Mouse (Mus musculus): Measurements from ENCODE around the gene Rrnad1. TPM values are rescaled to one million over a fixed set of nuclear protein-coding genes. Genes with fewer than 3 reads are reported as not detected.
A peak's percentile ranks its signal among the peaks of the same experiment; 100 is the strongest.

The Rrnad1 gene
- polyA plus RNA-seq, 2 experiments = 3.5 to 9.2 TPM

GRCm38 (mm10) chr3:87942471-87942870, 12.0 kb upstream of the Rrnad1 start:
- no peaks in the 10 kb centered on the region for H3K4me1 ChIP-seq (replicated peaks; ENCODE audit: control insufficient read depth in 2 of 2, insufficient read depth in 2 of 2, low read length in 1 of 2)
- no peak overlapping the region for H3K4me3 ChIP-seq (ENCODE audit: insufficient read depth in 1 of 2, low read depth in 2 of 2, low read length in 2 of 2)
- no peak overlapping the region for H3K9ac ChIP-seq (replicated peaks)
- whole genome bisulfite sequencing (ENCODE audit: insufficient replicate concordance) = 79% methylated on average over 2 of the region's 2 CpGs
- H3K4me2 ChIP-seq (ENCODE audit: low read depth) = no peak overlapping the region
- DNase-seq (ENCODE audit: low read depth in 3 of 3, low spot score in 3 of 3) = no peak
- no peak overlapping the region for H3K27ac ChIP-seq
- peaks cover 21% of the 10 kb centered on the region for H3K27me3 ChIP-seq (ENCODE audit: control insufficient read depth, insufficient read depth, low read length)
- no peak for TF ChIP-seq CTCF (IDR thresholded peaks at IDR 0.05; ENCODE audit: low read depth)
- TF ChIP-seq EP300 (IDR thresholded peaks at IDR 0.05; ENCODE audit: low read depth) = no peak
- no peak for ATAC-seq (ENCODE audit: insufficient read depth)
- H3K9me3 ChIP-seq (ENCODE audit: control insufficient read depth, low read length) = no peaks in the 10 kb centered on the region
- H3K36me3 ChIP-seq (replicated peaks; ENCODE audit: control insufficient read depth, insufficient read depth, low read depth) = peaks cover 44% of the 10 kb centered on the region

GRCm38 (mm10) chr3:87940611-87941010, 10.1 kb upstream of the Rrnad1 start:
- Histone ChIP-seq H3K4me1 (replicated peaks; ENCODE audit: control insufficient read depth in 2 of 2, insufficient read depth in 2 of 2, low read length in 1 of 2) (no peaks in the 10 kb centered on the region; a peak in 1 of 4 replicates), H3K36me3 (replicated peaks; ENCODE audit: control insufficient read depth, insufficient read depth, low read depth) (peaks cover 56% of the 10 kb centered on the region), H3K9me3 (ENCODE audit: control insufficient read depth, low read length) (no peaks in the 10 kb centered on the region), H3K9ac (replicated peaks) (no peak overlapping the region), H3K27me3 (ENCODE audit: control insufficient read depth, insufficient read depth, low read length) (peaks cover 2% of the 10 kb centered on the region; the same call in 1 of the 2 replicates), H3K27ac (no peak overlapping the region), H3K4me2 (ENCODE audit: low read depth) (no peak overlapping the region), H3K4me3 (ENCODE audit: insufficient read depth in 1 of 2, low read depth in 2 of 2, low read length in 2 of 2) (no peak overlapping the region)
- ATAC-seq (ENCODE audit: insufficient read depth) (no peak), DNase-seq (ENCODE audit: low read depth in 3 of 3, low spot score in 3 of 3) (no peak)
- whole genome bisulfite sequencing (ENCODE audit: insufficient replicate concordance) = 81% methylated on average over 5 of the region's 5 CpGs
- TF ChIP-seq CTCF (IDR thresholded peaks at IDR 0.05; ENCODE audit: low read depth) = no peak
- TF ChIP-seq EP300 (IDR thresholded peaks at IDR 0.05; ENCODE audit: low read depth) = no peak

- H3K27me3 ChIP-seq (ENCODE audit: control insufficient read depth, insufficient read depth, low read length) = no peaks in the 10 kb centered on the region
- peaks cover 59% of the 10 kb centered on the region for H3K36me3 ChIP-seq (replicated peaks; ENCODE audit: control insufficient read depth, insufficient read depth, low read depth)
Measured at GRCm38 (mm10) chr3:87935776-87936175, 5.3 kb upstream of the Rrnad1 start.

GRCm38 (mm10) chr3:87935201-87935600, 4.7 kb upstream of the Rrnad1 start:
- no peak overlapping the region for H3K4me2 ChIP-seq (ENCODE audit: low read depth)
- H3K27me3 ChIP-seq (ENCODE audit: control insufficient read depth, insufficient read depth, low read length) = no peaks in the 10 kb centered on the region
- no peak overlapping the region for H3K9ac ChIP-seq (replicated peaks)
- TF ChIP-seq EP300 (IDR thresholded peaks at IDR 0.05; ENCODE audit: low read depth) = no peak
- no peak for TF ChIP-seq CTCF (IDR thresholded peaks at IDR 0.05; ENCODE audit: low read depth)
- no peak for DNase-seq (ENCODE audit: low read depth in 3 of 3, low spot score in 3 of 3)
- no peaks in the 10 kb centered on the region for H3K9me3 ChIP-seq (ENCODE audit: control insufficient read depth, low read length)
- 68% methylated on average over 4 of the region's 4 CpGs for WGBS (ENCODE audit: insufficient replicate concordance)
- peaks cover 55% of the 10 kb centered on the region for H3K36me3 ChIP-seq (replicated peaks; ENCODE audit: control insufficient read depth, insufficient read depth, low read depth)
- no peak overlapping the region for H3K27ac ChIP-seq
- H3K4me3 ChIP-seq (ENCODE audit: insufficient read depth in 1 of 2, low read depth in 2 of 2, low read length in 2 of 2) = no peak overlapping the region
- peaks cover 6 to 7% of the 10 kb centered on the region in 2 experiments; a peak in 3 of 4 replicates for H3K4me1 ChIP-seq (replicated peaks; ENCODE audit: control insufficient read depth in 2 of 2, insufficient read depth in 2 of 2, low read length in 1 of 2)
- no peak for ATAC-seq (ENCODE audit: insufficient read depth)

More at GRCm38 (mm10) chr3:87935776-87936175, 5.3 kb upstream of the Rrnad1 start:
- H3K4me1 ChIP-seq (replicated peaks; ENCODE audit: control insufficient read depth in 2 of 2, insufficient read depth in 2 of 2, low read length in 1 of 2) = peaks cover 6 to 7% of the 10 kb centered on the region in 2 experiments; a peak in 3 of 4 replicates
- no peaks in the 10 kb centered on the region for H3K9me3 ChIP-seq (ENCODE audit: control insufficient read depth, low read length)
- H3K4me3 ChIP-seq (ENCODE audit: insufficient read depth in 1 of 2, low read depth in 2 of 2, low read length in 2 of 2) = no peak overlapping the region
- no peak overlapping the region for H3K4me2 ChIP-seq (ENCODE audit: low read depth)
- DNase-seq (ENCODE audit: low read depth in 3 of 3, low spot score in 3 of 3) = peak; percentile 36 to 48 (median 48)
- WGBS (ENCODE audit: insufficient replicate concordance) = 89% methylated on average over 2 of the region's 2 CpGs
- no peak overlapping the region for H3K9ac ChIP-seq (replicated peaks)
- ATAC-seq (ENCODE audit: insufficient read depth) = peak; percentile 22; the same call in 1 of the 2 replicates
- H3K27ac ChIP-seq = no peak overlapping the region
- no peak for TF ChIP-seq EP300 (IDR thresholded peaks at IDR 0.05; ENCODE audit: low read depth)
- peak; percentile 94 for TF ChIP-seq CTCF (IDR thresholded peaks at IDR 0.05; ENCODE audit: low read depth)

- Histone ChIP-seq H3K27me3 (ENCODE audit: control insufficient read depth, insufficient read depth, low read length) (no peaks in the 10 kb centered on the region), H3K4me3 (ENCODE audit: insufficient read depth in 1 of 2, low read depth in 2 of 2, low read length in 2 of 2) (no peak overlapping the region), H3K4me2 (ENCODE audit: low read depth) (no peak overlapping the region), H3K27ac (no peak overlapping the region), H3K36me3 (replicated peaks; ENCODE audit: control insufficient read depth, insufficient read depth, low read depth) (peaks cover 48% of the 10 kb centered on the region), H3K4me1 (replicated peaks; ENCODE audit: control insufficient read depth in 2 of 2, insufficient read depth in 2 of 2, low read length in 1 of 2) (peaks cover 6 to 7% of the 10 kb centered on the region in 2 experiments; a peak in 3 of 4 replicates), H3K9me3 (ENCODE audit: control insufficient read depth, low read length) (no peaks in the 10 kb centered on the region), H3K9ac (replicated peaks) (no peak overlapping the region)
- TF ChIP-seq CTCF (IDR thresholded peaks at IDR 0.05; ENCODE audit: low read depth) = peak; percentile 22; the same call in 1 of the 2 replicates
- no peak for TF ChIP-seq EP300 (IDR thresholded peaks at IDR 0.05; ENCODE audit: low read depth)
- DNase-seq (ENCODE audit: low read depth in 3 of 3, low spot score in 3 of 3) (no peak), ATAC-seq (ENCODE audit: insufficient read depth) (no peak)
- WGBS (ENCODE audit: insufficient replicate concordance) = 77% methylated on average over 4 of the region's 4 CpGs
Measured at GRCm38 (mm10) chr3:87934501-87934900, 4.0 kb upstream of the Rrnad1 start.

All from liver, embryonic 14.5 days (tissue).